Mouse (Mus musculus): ENCODE measurements around the gene Rsph3b.
A peak's percentile ranks its signal among the peaks of the same experiment; 100 is the strongest.
"Not testable (repeated sequence)": the region's sequence is repeated elsewhere in the genome, so short reads cannot be mapped to it uniquely, and the experiment has no call there.

Gene Rsph3b

DNA sequence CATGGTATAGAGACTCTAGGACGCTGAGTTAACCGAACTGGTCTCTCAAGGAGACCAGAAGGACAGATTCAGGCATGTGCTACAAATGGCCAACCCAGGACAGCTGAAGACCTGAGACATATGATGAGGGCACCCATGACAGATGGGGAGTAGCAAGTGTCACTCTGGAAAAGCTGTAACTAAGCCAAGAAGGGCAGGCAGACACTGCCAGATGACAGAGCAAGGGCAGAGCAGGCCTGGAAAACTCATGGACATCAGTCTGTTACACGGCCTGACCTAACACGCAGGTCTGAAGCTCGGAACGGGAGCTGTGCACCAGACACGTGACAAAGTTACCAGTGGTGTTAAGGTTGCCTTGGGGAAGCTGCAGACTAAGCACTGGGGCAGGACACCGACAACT, 10.4 kb upstream of the Rsph3b start:
- DNase-seq (ENCODE audit: low read depth) = not testable (repeated sequence)

DNA sequence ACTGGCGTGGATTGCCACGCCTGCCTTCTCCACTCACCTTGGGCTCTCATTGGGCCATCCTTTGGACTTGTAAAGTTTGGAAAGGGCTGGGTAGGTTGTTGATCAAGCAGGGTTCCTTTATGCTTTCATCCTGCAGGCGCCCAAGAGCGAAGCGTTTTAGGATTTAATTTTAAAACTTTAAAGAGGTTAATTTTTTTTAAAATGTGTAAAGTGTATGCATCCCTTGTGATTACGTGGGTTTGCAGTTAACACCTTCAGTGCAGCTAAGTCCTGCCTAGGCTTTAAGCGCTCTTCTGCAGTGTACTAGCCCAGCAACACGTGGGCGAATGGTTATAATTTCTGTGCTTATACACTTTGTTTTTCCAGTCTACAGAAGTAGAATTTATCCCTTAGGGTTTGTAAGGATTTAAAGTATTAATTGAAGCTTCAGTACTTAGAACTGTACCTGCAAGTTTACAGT, 317 bp upstream of the Rsph3b start:
- peak; percentile 63 for DNase-seq (ENCODE audit: low read depth)

DNA sequence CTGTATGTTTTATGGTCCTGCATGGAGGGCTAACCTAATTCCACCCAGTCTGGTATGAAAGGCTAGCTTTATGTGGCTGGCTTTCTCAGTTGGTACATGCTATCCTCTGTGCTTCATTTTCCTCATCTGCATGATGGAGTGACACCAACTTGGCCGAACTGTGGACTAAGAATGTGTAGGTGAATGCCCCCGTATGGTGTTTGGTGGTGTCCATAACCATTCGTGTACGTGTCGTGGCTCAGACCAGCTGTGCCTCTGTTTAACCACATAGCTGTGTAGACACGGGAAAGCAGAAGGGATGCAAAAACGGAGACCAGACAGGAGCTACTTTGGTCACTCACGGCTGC, 872 bp downstream of the Rsph3b start:
- not testable (repeated sequence) for DNase-seq (ENCODE audit: low read depth)

DNA sequence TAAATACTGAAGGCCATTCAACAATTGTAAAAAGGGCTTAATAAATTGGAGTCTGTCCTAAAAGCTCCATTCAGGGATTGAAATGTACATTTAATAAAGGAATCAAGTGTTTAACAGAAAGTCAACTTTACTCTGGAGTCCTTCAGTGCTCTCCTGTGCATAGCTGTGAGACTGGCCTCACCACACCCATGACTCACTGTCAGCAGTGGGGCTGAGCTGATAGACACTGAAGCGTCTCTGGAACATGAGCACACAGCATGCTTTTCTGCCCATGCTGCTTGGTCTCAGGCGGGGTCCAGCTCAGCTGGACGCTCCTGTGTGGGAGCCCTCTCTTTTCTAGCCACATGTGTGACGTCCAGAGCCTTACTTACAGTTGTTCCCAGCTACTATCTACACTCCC, 5.9 kb downstream of the Rsph3b start:
- DNase-seq (ENCODE audit: low read depth) = not testable (repeated sequence)

DNA sequence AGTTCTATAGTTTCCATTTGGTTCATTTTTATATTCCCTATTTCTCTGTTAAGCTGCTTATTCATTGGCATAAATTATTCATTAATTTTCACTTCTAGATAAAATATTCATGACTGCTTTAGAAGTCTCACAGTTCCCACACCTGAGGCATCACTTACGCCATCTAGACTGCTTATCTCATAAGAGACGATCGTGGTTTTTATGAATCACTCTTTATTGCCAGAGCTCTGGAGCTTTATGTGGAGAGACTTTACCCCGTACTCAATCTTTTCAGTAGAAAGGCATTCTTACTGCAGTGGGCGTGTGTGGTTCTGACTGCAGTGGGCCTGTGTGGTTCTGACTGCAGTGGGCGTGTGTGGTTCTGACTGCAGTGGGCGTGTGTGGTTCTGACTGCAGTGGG, 16.9 kb downstream of the Rsph3b start:
- peak; percentile 1 for DNase-seq (ENCODE audit: low read depth)

DNA sequence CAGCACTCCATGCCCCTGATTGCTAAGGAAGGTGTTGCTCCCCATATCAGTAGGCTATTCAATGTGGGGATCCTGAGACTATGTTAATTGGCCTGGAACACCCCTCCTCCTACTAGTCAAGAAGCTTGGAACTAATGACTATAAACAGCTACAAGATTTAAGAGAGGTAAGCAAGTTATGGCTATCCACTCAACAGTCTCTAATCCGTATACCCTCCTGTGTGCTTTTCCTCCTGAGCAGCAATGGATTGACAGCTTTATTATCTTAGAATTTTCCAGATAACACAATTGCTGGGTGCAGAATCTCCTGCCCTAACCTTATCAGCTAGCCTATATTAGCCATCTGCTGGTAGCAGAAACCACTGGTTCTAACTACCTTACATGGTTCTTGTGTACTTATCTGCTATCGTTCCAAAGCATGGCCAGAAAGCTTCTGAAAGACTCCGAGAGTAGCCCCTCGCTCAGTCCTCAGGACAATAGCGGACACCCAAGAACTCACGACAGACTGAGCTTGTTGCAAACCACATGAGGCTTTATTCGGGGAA, 28.1 kb downstream of the Rsph3b start:
- not testable (repeated sequence) for DNase-seq (ENCODE audit: low read depth)

DNA sequence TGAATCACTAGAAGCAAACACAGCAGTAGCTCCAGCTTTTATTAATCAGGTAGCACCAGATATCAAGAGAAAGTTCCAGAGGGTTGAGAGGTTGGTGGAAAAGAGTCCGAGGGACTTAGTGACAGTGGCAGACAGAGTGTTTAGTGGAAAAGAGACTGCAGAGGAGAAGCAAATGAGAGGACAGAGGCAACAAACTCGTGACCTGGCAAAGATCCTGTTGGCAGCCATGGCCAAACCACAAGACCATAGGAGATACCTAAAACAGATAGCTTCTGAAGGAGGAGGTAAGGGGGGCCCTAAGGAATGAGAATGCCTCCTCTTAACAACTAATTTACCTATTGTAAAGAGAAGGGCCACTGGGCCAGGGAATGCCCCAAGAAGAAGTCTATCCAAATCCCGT, 29.1 kb downstream of the Rsph3b start:
- DNase-seq (ENCODE audit: low read depth) = not testable (repeated sequence)

DNA sequence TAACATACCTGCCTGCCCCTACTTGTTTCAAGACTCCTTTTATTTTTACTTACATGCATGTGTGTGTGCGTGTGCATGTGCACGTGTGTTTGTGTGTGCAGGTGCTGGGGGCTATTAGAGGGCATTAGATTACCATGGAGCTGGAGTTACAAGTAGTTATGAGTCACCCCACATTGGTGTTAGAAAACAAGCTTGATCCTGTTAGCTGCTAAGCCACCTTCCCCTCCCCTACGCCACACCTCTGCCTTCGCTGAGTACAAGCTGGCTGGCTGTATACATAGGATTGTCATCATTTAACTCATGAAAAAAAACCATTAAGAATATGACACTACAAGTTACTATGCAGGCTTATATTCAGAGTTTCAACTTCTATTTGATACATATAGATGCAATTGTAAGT, 33.2 kb downstream of the Rsph3b start:
- not testable (repeated sequence) for DNase-seq (ENCODE audit: low read depth)

DNA sequence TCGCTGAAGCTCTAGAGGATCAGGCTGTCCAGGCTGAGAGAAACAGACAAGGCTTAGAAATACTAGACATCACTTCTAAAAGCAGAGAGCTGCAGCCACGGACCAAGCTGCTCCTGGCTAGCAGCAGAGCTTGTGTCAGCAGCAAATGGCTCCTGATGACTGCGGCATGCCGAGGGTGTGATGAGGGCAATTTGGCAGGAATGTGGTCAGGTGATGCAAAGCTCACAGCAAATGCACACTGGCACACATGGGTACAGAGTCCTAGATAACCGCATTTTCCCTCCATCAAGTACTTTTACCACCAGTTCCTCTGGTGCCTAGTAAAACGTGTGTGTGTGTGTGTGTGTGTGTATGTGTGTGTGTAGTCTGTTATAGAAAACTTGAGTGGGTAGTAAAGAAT, 34.4 kb downstream of the Rsph3b start:
- not testable (repeated sequence) for DNase-seq (ENCODE audit: low read depth)

DNA sequence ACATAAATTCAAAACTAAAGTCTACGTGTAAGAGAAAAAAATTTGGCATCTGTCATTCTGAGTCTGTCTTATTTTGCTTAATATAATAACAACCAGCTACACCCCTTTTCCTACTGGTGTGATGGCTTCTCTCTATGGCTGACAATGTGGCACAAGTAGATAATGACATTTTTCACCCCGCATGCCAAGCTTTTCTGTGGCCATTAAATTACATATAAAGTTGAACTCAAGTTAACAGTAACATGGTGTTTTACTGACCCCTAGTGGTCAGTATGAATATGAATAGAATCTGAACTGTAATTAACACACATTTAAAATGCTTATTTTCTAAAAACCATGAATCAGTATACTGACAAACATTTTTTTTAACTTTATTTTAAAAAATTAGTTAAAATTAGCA, 48.1 kb downstream of the Rsph3b start:
- not testable (repeated sequence) for DNase-seq (ENCODE audit: low read depth)

DNA sequence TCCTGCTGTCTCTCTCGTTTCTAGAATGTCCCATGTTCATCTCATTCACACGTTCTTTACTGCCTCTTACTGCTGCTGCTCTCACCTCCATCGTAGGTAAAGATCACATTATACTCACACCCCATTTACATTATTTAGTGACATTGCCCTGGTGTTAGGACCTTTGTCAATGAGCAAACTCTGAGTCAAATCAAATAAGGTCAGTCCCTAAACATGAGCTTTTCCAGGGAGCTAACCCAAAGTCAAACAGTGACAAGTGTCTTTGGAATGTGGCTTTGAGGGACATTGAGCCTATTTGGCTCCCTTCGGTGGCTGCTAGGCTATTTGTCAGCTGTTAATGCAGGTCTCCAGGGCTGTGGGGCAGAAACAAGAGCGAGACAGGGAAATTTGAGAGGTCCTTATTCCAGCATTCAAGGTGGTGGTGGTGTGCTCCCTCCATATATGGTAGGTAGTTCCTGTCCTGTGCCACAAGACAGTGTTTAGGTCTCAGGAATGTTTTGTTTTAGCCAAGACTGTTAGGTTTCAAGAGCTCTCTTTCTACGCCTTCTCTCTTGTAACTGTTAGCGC, 50.4 kb downstream of the Rsph3b start:
- DNase-seq (ENCODE audit: low read depth) = not testable (repeated sequence)

DNA sequence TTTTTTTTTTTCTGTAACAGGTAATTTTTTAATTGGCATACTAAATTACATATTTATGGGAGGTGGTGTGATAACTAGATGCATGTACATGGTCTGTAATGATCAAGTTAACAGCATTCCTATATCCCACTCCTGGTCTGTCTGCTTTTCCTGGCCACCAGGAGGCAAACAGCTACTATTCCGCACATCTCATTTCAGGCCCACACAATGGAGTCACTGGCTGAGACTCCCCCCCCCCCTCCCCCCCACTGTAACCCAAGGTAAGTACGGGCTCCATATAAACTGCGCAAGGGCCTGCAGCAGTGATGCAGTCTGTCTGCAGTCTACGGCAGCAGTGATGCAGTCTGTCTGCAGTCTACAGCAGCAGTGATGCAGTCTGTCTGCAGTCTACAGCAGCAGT, 51.7 kb downstream of the Rsph3b start:
- DNase-seq (ENCODE audit: low read depth) = no peak

DNA sequence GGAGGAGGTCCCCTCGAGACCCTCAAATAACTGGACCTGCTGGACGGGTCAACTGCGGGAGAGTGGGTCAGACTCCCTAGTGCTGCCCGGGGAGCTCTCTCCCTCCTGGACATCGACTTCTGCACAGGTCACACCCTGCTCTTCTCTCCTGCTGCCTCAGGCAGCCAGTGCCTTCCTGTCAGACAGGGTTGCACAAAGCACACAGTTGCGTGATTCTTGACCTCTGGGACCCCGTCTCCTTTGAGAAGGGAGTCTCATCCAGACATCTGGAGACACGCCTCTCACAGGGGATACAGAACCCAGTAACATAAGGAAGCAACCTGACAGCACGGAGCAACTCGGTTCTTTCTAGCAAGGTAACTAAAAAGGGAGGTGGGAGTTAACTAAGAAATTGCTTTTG, 55.1 kb downstream of the Rsph3b start:
- DNase-seq (ENCODE audit: low read depth) = peak; percentile 5

DNA sequence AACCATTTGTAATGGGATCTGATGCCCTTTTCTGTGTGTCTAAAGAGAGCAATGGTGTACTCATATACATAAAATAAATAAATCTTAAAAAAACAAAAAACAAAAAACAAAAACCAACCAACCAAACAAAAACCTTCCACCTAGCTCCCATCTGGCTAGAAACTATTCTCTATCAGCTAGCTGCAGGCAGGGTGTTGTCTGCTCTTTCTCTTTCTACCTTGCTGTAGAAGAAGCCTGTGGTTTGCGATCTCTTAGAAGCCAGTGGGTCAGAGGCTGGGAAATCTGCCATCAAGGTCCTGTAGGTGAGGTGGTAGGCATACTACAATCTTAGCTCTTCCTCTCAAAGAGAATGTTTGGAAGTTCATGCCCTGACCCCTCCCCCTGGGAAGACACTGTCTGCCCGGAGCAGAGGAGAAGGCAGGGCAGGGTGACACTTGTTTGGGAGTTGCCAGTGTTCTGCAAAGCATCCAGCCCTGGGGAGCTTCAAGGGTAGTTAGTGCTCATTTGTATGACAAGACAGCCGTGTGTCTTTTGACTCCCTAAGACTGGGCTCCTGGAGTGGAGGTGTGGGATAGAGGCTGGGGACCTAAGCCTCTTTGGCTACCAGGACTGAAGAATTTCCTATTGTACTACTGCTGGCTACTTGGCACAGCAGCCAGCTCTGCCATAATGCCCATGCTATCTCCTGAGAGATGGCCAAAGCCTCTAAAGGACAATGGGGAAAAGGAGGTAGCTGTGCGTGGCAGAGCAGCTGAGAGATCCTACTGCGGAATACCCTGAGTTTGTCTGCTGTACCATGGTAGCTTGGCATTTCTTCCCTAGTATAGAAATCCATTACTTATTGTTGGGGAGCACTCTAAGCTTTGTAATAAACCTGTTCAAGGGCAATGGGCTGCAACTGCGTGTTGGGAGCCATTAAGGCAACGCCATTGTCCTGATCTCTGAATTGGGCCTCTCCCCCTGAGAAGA, 56.2 kb downstream of the Rsph3b start:
- DNase-seq (ENCODE audit: low read depth) = no peak

DNA sequence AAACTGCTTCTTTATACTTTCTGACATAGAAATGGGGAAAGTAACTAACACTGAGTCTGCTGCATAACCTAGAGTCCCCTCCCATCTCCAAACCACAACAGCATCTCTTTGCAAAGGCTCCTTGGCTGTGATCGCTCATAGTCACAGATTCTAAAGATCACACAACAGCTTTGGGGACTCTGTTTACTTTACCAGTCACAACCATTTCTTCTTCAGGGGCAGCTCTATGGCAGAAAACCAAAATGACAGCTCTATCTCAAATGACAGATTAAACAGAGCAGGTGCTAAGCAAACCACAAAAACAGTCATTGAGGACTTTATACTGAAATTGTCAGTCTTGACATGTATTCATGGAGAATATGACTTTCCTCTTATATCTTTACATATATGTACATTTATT, 62.0 kb downstream of the Rsph3b start:
- peak; percentile 20 for DNase-seq (ENCODE audit: low read depth)

DNA sequence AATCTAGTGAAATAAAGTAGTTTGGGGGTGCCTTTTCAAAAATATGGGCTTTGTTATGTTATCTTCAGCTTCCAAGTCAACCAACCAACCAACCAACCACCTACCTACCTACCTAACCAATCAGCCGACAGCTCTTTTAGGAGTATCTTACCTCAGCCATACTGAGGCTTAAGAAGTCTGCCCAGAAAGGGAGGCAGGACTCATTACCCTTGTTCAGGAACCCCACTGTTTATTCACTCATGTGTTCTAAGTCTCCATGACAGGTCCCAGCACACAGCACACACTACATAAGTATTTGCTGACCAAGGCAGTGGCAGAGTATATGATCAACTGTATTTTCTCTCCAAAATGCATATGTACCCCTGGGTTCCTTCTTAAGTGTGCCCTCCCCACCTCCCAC, 64.0 kb downstream of the Rsph3b start:
- DNase-seq (ENCODE audit: low read depth) = no peak

DNA sequence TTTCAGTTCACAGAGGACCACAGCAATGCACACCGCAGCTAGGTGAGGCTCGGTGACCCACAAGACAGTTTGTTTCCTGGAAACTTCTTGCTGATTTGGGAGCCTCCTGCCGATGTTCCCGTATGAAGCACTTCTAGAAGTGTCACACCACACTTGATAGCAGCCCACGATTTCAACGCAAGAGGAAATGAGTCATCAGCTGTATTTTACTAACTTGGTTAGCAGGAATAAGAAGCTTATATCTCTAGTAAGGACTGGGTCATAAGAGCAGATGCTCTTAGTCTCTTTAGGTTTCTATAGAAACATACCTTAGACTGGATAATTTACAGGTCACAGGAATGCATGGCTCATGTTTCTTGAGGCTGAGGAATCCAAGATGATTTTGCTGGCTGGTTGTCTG, 67.2 kb downstream of the Rsph3b start:
- peak; percentile 61 for DNase-seq (ENCODE audit: low read depth)

DNA sequence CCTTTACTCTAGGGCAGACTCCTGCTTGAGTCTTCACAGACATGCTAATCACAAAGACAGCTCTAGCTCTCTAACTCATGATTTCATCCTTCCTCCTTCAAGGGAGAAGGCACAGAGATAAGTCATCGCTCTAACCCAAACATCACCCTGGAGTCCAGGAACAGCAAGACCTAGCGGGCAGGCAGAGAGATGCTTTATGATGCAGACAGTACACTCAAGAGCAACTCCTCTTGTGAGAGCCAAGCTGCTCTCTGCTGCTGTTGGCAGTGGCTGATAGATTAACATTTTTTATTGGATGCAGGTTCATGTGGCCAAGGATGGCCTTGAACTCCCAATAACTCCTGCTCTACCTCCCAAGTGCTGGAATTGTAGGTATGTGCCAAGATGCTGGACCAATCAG, 77.1 kb downstream of the Rsph3b start:
- no peak for DNase-seq (ENCODE audit: low read depth)

DNA sequence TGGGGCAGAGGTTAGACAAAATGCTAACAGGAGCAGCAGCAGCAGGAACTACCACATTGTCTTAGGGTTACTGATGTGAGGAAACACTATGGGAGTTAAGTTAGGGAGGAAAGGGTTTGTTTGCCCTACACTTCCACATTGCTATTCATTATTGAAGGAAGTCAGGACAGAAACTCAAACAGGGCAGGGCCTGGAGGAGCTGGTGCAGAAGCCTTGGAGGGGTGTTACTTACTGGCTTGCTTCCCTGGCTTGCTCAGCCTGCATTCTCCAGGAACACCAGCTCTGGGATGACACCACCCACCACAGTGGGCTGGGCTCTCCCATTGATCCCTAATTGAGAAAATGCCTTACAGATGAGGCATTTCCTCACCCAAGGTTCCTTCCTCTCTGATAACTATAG, 79.7 kb downstream of the Rsph3b start:
- DNase-seq (ENCODE audit: low read depth) = no peak

DNA sequence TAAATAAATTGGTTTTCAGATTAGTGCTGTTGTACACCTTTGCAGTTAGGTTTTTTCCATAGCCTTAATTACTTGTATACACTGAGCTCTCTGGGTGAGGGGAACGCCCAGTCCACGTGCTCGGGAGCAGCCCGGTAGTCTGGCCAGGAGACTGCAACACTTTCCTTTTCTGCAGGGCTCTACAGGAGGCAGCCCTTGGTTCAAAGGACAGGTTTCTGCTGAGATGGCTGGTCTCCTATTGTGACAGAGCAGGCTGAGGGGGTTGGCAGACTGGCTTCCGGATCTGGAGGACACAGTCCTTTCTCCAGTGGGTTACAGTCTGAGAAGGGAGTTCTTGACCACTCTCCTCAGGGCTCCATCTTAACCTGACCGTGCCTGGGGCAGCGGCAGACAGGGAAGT, 80.7 kb downstream of the Rsph3b start:
- no peak for DNase-seq (ENCODE audit: low read depth)

DNA sequence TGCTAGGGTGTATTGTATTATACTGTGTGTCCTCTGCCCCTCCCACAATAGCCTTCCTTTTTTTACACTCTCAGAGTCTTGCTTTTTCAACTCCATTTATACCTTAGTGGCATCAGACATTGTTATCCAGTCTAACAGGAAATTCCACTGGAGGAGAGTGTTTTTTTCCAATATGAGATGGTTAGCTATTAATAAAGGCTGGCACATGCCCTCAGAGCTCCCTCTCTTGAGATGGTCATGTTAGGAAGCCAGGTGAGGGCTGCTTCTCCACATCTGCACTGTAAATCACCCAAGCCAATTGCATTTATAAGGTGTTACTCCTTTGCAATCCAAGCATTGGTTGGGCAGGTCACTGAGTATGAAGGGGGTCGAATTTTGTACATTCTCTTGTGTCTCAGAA, 81.9 kb downstream of the Rsph3b start:
- DNase-seq (ENCODE audit: low read depth) = no peak

DNA sequence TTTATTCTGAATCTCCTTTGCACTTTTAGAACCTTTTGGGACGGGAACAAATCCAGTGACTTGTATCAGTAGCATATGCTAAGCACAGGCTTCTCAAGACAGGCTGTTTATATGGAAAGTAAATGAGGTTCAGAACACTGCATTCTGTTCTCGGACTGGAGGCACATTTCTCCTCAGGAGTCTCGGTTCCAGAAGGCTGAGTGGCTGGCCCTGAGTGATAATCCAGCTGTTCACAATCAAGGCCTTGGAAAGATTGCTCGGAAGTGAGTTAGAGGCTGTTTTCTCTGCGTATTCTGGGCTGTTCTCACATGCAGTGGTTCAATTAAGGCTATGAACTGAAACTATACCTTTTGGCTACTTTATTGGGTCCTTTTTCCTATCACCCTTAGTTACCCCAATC, 82.9 kb downstream of the Rsph3b start:
- no peak for DNase-seq (ENCODE audit: low read depth)

DNA sequence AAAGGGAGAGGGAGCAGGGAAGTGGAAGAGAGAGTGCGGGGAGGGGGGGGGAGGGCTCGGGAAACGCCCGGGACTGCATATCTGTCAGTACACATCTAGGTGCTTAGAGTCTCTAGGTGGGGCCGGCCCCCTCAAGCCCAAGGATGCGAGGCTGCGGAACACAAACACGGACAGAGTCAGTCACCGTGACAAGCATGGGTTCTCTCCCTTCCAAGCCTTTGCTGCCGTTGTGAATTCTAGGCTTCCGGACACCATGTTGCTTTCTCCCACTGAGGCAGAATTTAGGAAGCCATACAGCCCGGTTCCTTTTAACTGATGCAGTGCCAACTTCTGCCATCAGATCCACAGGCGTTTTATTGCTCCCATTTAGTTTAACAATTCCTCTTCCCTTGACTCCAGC, 83.6 kb downstream of the Rsph3b start:
- no peak for DNase-seq (ENCODE audit: low read depth)

Data from 416B (cell line).